In genomic region chr2:122065200-122065969, GRCm38 (mm10) we compare ENCODE assay signal across 8 mouse cellular contexts. TPM values are rescaled to one million over a fixed set of nuclear protein-coding genes. Genes with fewer than 3 reads are reported as not detected.
DNase-seq lines count a peak whose midpoint lies in the region; ATAC-seq lines count a peak whose summit lies in the region.

No protein-coding gene starts in this region.

- peak; percentile 29; the same call in 1 of the 2 replicates for ATAC-seq in megakaryocyte-erythroid progenitor cell, adult 5-6 weeks (replicated peaks; ENCODE audit: low FRiP score, low TSS enrichment, poor library complexity, severe bottlenecking)

- peak; percentile 44 for DNase-seq in adrenal gland, postnatal 14 days
- no peak for DNase-seq in adrenal gland, adult 8-10 months
- DNase-seq in kidney, postnatal 14 days = peak; percentile 14
- no peak for DNase-seq in kidney, adult 11 months
- DNase-seq in urinary bladder, postnatal 14 days (ENCODE audit: low spot score) = peak; percentile 24
- DNase-seq in urinary bladder, adult 2 months (ENCODE audit: low spot score) = no peak
- DNase-seq in spleen, adult 18-20 months = no peak

RNA-seq across cellular contexts. Expression of gene Eif3j1, which starts 37.0 kb away (rescaled TPM):
- total RNA-seq in adrenal gland, postnatal 14 days (2021) = 17.8 and 18.1 TPM in 2 replicates
- total RNA-seq in adrenal gland, adult 8-10 months (2022) = 10 to 100 TPM; 17.7 to 25.4 (median 18.6) TPM
- 14.8 and 15.3 TPM in 2 replicates for polyA plus RNA-seq in urinary bladder, adult 2 months (2012; rRNA removed)
- 32.2 and 35.0 TPM in 2 replicates for total RNA-seq in megakaryocyte-erythroid progenitor cell, adult 5-6 weeks (2014; fragmentation: Nextera tagmentation)
- total RNA-seq in megakaryocyte-erythroid progenitor cell, adult 5-6 weeks (2017) = 42.7 and 46.7 TPM in 2 replicates

RNA-seq across cellular contexts. Expression of gene Spg11, which starts 52.8 kb away (rescaled TPM):
- total RNA-seq in adrenal gland, postnatal 14 days (2021) = 15.3 and 16.9 TPM in 2 replicates
- total RNA-seq in adrenal gland, adult 8-10 months (2022) = 10 to 100 TPM; 20.0 to 25.0 (median 23.5) TPM
- 8.9 and 10.1 TPM in 2 replicates for polyA plus RNA-seq in urinary bladder, adult 2 months (2012; rRNA removed)
- 9.8 and 13.1 TPM in 2 replicates for total RNA-seq in megakaryocyte-erythroid progenitor cell, adult 5-6 weeks (2014; fragmentation: Nextera tagmentation)
- total RNA-seq in megakaryocyte-erythroid progenitor cell, adult 5-6 weeks (2017) = 9.8 and 11.7 TPM in 2 replicates

Comparison
In these comparisons a context has a peak if more than half of its experiments do, and no peak if none do; other contexts are left out.
1. DNase-seq: peak in adrenal gland, postnatal 14 days (single experiment), kidney, postnatal 14 days (single experiment) and urinary bladder, postnatal 14 days (single experiment); none in adrenal gland, adult 8-10 months (single experiment), kidney, adult 11 months (single experiment), urinary bladder, adult 2 months (single experiment) and spleen, adult 18-20 months (0 of 2).